Mouse (Mus musculus) C2C12 (cell line): ENCODE results near the gene Foxd1. TPM values are rescaled to one million over a fixed set of nuclear protein-coding genes. Genes with fewer than 3 reads are reported as not detected.

Experiments used
- H3K27me3 ChIP-seq: one replicate; pipeline ENCODE4 v1.6.1; 2011; ENCODE audit not compliant: control insufficient read depth, insufficient read depth, insufficient read length
- H3K36me3 ChIP-seq: one replicate; pipeline ENCODE4 v1.6.1; 2011; ENCODE audit not compliant: control insufficient read depth, insufficient read depth
- H3K4me3 ChIP-seq: one replicate; pipeline ENCODE4 v1.5.1; 2011; ENCODE audit warnings: mild to moderate bottlenecking, control low read depth; ENCODE audit not compliant: poor library complexity, insufficient read depth, severe bottlenecking
- H3K79me2 ChIP-seq: one replicate; pipeline ENCODE4 v1.6.1; 2011; ENCODE audit not compliant: control insufficient read depth, insufficient read depth
- H3K79me3 ChIP-seq: one replicate; pipeline ENCODE4 v1.6.1; 2011; ENCODE audit warnings: low read depth, control low read depth
- H3ac ChIP-seq: one replicate; pipeline ENCODE3; 2011; ENCODE audit warnings: low read depth; ENCODE audit not compliant: control insufficient read depth, insufficient read length
- CEBPB ChIP-seq: IDR thresholded peaks from one replicate; pipeline ENCODE4 v1.6.1; 2011; ENCODE audit warnings: low read depth, mild to moderate bottlenecking, control low read depth, moderate library complexity
- CTCF ChIP-seq: IDR thresholded peaks from one replicate; pipeline ENCODE4 v1.5.1; 2011; ENCODE audit not compliant: control insufficient read depth, insufficient read depth, insufficient read length
- FOSL1 ChIP-seq: IDR thresholded peaks from one replicate; pipeline ENCODE4 v1.8.0; 2011; ENCODE audit warnings: mild to moderate bottlenecking, low read length; ENCODE audit not compliant: poor library complexity, insufficient read depth, severe bottlenecking
- MAX ChIP-seq: IDR thresholded peaks from one replicate; pipeline ENCODE4 v1.6.1; 2011; ENCODE audit warnings: mild to moderate bottlenecking, control low read depth
- MYOD1 ChIP-seq: IDR thresholded peaks from one replicate; pipeline ENCODE4 v1.6.1; 2011; ENCODE audit warnings: low read depth; ENCODE audit not compliant: control insufficient read depth, insufficient read length
- MYOG ChIP-seq: IDR thresholded peaks from one replicate; pipeline ENCODE4 v1.6.1; 2011; ENCODE audit not compliant: control insufficient read depth, insufficient read length; ENCODE audit errors: extremely low read depth
- USF1 ChIP-seq: IDR thresholded peaks from one replicate; pipeline ENCODE4 v1.6.1; 2011; ENCODE audit warnings: low read depth, mild to moderate bottlenecking, control low read depth, moderate library complexity
- polyA plus RNA-seq: library from polyadenylated mRNA; unstranded; fragments of >200 nt; fragmentation: generic; extraction: Trizol; gene quantifications from one replicate; pipeline ENCODE4 v1.2.1, GENCODE M21; 2012; ENCODE audit warnings: missing spikeins

Foxd1 gene
- polyA plus RNA-seq, 1 experiment, result 0.14 TPM

- H3ac ChIP-seq, result no peak overlapping the region
- H3K79me3 ChIP-seq, result no peaks in the 10 kb centered on the region
- H3K27me3 ChIP-seq, result peaks cover 65% of the 10 kb centered on the region
- no peak overlapping the region for H3K4me3 ChIP-seq
- no peak for TF ChIP-seq MAX
- no peak for TF ChIP-seq CTCF
- TF ChIP-seq MYOD1, result no peak
- TF ChIP-seq MYOG, result no peak
- TF ChIP-seq FOSL1, result no peak
- no peak for TF ChIP-seq CEBPB
- TF ChIP-seq USF1, result no peak
- no peaks in the 10 kb centered on the region for H3K79me2 ChIP-seq
- no peaks in the 10 kb centered on the region for H3K36me3 ChIP-seq
These were observed 2.3 kb downstream of the Foxd1 start for GRCm38 (mm10) chr13:98356176-98356972.

- peaks cover 61% of the 10 kb centered on the region for H3K27me3 ChIP-seq
- H3ac ChIP-seq, result no peak overlapping the region
- no peaks in the 10 kb centered on the region for H3K79me3 ChIP-seq
- TF ChIP-seq FOSL1 (no peak), CTCF (no peak), MYOD1 (no peak), MYOG (no peak), MAX (no peak), USF1 (no peak), CEBPB (no peak)
- H3K36me3 ChIP-seq, result no peaks in the 10 kb centered on the region
- H3K79me2 ChIP-seq, result no peaks in the 10 kb centered on the region
- H3K4me3 ChIP-seq, result no peak overlapping the region
These were observed 3.0 kb downstream of the Foxd1 start for GRCm38 (mm10) chr13:98356973-98357425.

- Histone ChIP-seq H3K36me3 (no peaks in the 10 kb centered on the region), H3ac (no peak overlapping the region), H3K27me3 (peaks cover 59% of the 10 kb centered on the region), H3K4me3 (no peak overlapping the region), H3K79me3 (no peaks in the 10 kb centered on the region), H3K79me2 (no peaks in the 10 kb centered on the region)
- TF ChIP-seq USF1 (no peak), MYOG (no peak), MAX (no peak), CEBPB (no peak), FOSL1 (no peak)
These were observed 3.7 kb downstream of the Foxd1 start for GRCm38 (mm10) chr13:98357433-98358423.

- H3ac ChIP-seq, result no peak overlapping the region
- no peaks in the 10 kb centered on the region for H3K79me3 ChIP-seq
- peaks cover 64% of the 10 kb centered on the region for H3K27me3 ChIP-seq
- no peak overlapping the region for H3K4me3 ChIP-seq
- no peaks in the 10 kb centered on the region for H3K79me2 ChIP-seq
- no peaks in the 10 kb centered on the region for H3K36me3 ChIP-seq
- TF ChIP-seq CEBPB, result no peak
These were observed 4.6 kb downstream of the Foxd1 start for GRCm38 (mm10) chr13:98358424-98359181.

DNA sequence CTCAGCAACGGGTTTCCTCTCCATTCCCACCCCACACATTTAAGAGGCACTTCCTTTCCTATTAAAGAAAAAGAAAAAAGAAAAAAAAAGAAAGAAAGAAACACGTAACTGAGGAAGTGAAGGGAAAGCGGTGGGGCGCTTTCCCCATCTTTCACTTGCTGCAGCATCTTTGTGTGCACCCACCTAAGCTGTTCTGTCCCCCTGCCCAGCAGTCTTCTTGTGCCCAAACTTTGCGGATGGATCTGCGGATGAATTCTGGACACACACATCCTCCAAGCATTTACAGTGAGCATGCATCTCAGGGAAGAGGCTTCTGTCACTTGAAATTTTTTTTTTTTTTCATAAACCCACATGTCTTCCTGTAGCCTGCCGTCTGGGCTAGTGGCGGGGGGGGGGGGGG is 5.3 kb downstream of the Foxd1 start:
- Histone ChIP-seq H3K27me3 (peaks cover 57% of the 10 kb centered on the region), H3K36me3 (no peaks in the 10 kb centered on the region), H3K79me2 (no peaks in the 10 kb centered on the region), H3ac (no peak overlapping the region), H3K4me3 (no peak overlapping the region), H3K79me3 (no peaks in the 10 kb centered on the region)
- TF ChIP-seq MYOD1 (no peak), USF1 (no peak)
